ENCODE assay signal across 41 mouse cellular contexts in genomic region chr11:99471946-99472345, GRCm38 (mm10). TPM values are rescaled to one million over a fixed set of nuclear protein-coding genes. Genes with fewer than 3 reads are reported as not detected.
A peak's percentile ranks its signal among the peaks of the same experiment; 100 is the strongest.
DNase-seq lines count a peak whose midpoint lies in the region; ATAC-seq and TF ChIP-seq lines count a peak whose summit lies in the region.
"Had no signal": no experiment of that assay in that cellular context is flagged by ENCODE, and none has a peak within 500 bp of the region (broad histone marks: within the 10 kb centered on the region; RNA-seq: fewer than 3 reads in every experiment).

No protein-coding gene starts in this region.

- peak; percentile 75 for DNase-seq in 3T3-L1 (ENCODE audit: low read depth, low spot score)
- DNase-seq in lung, embryonic 14.5 days, result peak; percentile 45
- peak; percentile 52 for DNase-seq in lung, postnatal 25 days (ENCODE audit: low spot score)
- no peak for DNase-seq in T-cell, adult 2 months (ENCODE audit: low spot score)
- no peak for DNase-seq in gastrocnemius, postnatal 4 days (ENCODE audit: low spot score in 2 of 2)
- no peak for DNase-seq in forebrain, embryonic 11.5 days (ENCODE audit: low spot score)
- no peak for DNase-seq in thymus, postnatal 14 days
- DNase-seq: adrenal gland, postnatal 14 days; B cell, adult 2 months; cerebellum, adult 11 months; cerebellum, adult 9-11 months; embryo, embryonic 11 days; gastrocnemius, adult 2 months; kidney, adult 18-20 months; kidney, postnatal 25 days; retina, postnatal 1 day; right cerebral cortex, postnatal 14 days; thymus, adult 2 months; thymus, postnatal 4 days had no signal

- ATAC-seq in lung, embryonic 14.5 days (ENCODE audit: insufficient read depth), result no peak
- ATAC-seq in forebrain, embryonic 11.5 days (replicated peaks; ENCODE audit: low FRiP score), result no peak
- ATAC-seq: forebrain, embryonic 16.5 days had no signal

- H3K4me1 ChIP-seq in embryonic fibroblast, embryonic 13.5 days (ENCODE audit: control insufficient read depth, insufficient read depth, low read length), result peaks cover 10% of the 10 kb centered on the region
- H3K4me1 ChIP-seq in lung, embryonic 14.5 days (ENCODE audit: insufficient read depth), result peaks cover under 1% of the 10 kb centered on the region; the same call in 1 of the 2 replicates
- H3K4me1 ChIP-seq in forebrain, embryonic 11.5 days (replicated peaks; ENCODE audit: control insufficient read depth, insufficient read depth, low read length), result 0 out of 2 replicates have a peak, but pooled peaks cover 1% of the 10 kb centered on the region
- H3K4me1 ChIP-seq: embryonic facial prominence, embryonic 12.5 days; forebrain, embryonic 10.5 days; hindbrain, embryonic 13.5 days; kidney, embryonic 15.5 days; limb, embryonic 13.5 days; midbrain, embryonic 12.5 days had no signal

- no peaks in the 10 kb centered on the region for H3K9me3 ChIP-seq in lung, embryonic 14.5 days (ENCODE audit: low read depth, low read length)
- H3K9me3 ChIP-seq in forebrain, embryonic 11.5 days (ENCODE audit: control insufficient read depth, low read length), result no peaks in the 10 kb centered on the region
- H3K9me3 ChIP-seq: embryonic facial prominence, embryonic 12.5 days; forebrain, embryonic 10.5 days; hindbrain, embryonic 13.5 days; kidney, embryonic 15.5 days; limb, embryonic 13.5 days; midbrain, embryonic 12.5 days had no signal

- H3K4me3 ChIP-seq in embryonic fibroblast, embryonic 13.5 days (ENCODE audit: insufficient read depth, low read length), result no peak overlapping the region
- no peak overlapping the region for H3K4me3 ChIP-seq in lung, embryonic 14.5 days (ENCODE audit: low read depth, low read length)
- H3K4me3 ChIP-seq in forebrain, embryonic 11.5 days (ENCODE audit: low read depth, low read length), result no peak overlapping the region
- H3K4me3 ChIP-seq: embryonic facial prominence, embryonic 12.5 days; forebrain, embryonic 10.5 days; gastrocnemius, adult 2 months; hindbrain, embryonic 13.5 days; kidney, embryonic 15.5 days; limb, embryonic 13.5 days; midbrain, embryonic 12.5 days had no signal

- no peak for TF ChIP-seq CTCF in embryonic fibroblast, embryonic 13.5 days (IDR thresholded peaks at IDR 0.05; ENCODE audit: borderline replicate concordance, insufficient read depth, low read length)
- no peak for TF ChIP-seq CTCF in lung, embryonic 14.5 days (IDR thresholded peaks at IDR 0.05; ENCODE audit: low read depth)

- H3K27me3 ChIP-seq in lung, embryonic 14.5 days (ENCODE audit: insufficient read depth, low read length), result no peaks in the 10 kb centered on the region
- H3K27me3 ChIP-seq in forebrain, embryonic 11.5 days (ENCODE audit: control insufficient read depth, insufficient read depth, low read length), result no peaks in the 10 kb centered on the region
- H3K27me3 ChIP-seq: embryonic facial prominence, embryonic 12.5 days; hindbrain, embryonic 13.5 days; kidney, embryonic 15.5 days; limb, embryonic 13.5 days; midbrain, embryonic 12.5 days had no signal

- TF ChIP-seq POLR2A in embryonic fibroblast, embryonic 13.5 days (IDR thresholded peaks at IDR 0.05; ENCODE audit: low read depth, low read length), result no peak

- H3K9ac ChIP-seq in lung, embryonic 14.5 days, result no peak overlapping the region
- H3K9ac ChIP-seq in forebrain, embryonic 11.5 days (ENCODE audit: low read length), result no peak overlapping the region
- H3K9ac ChIP-seq: embryonic facial prominence, embryonic 12.5 days; hindbrain, embryonic 13.5 days; kidney, embryonic 15.5 days; limb, embryonic 13.5 days; midbrain, embryonic 12.5 days had no signal

- H3K36me3 ChIP-seq in lung, embryonic 14.5 days (ENCODE audit: insufficient read depth), result no peaks in the 10 kb centered on the region
- no peaks in the 10 kb centered on the region for H3K36me3 ChIP-seq in forebrain, embryonic 11.5 days (ENCODE audit: control insufficient read depth, insufficient read depth, low read length)
- H3K36me3 ChIP-seq: embryonic facial prominence, embryonic 12.5 days; forebrain, embryonic 10.5 days; hindbrain, embryonic 13.5 days; kidney, embryonic 15.5 days; limb, embryonic 13.5 days; midbrain, embryonic 12.5 days had no signal

- peak overlapping the region; percentile 96 for H3K27ac ChIP-seq in embryonic fibroblast, embryonic 13.5 days (ENCODE audit: insufficient read depth, low read length)
- peak overlapping the region; percentile 59 for H3K27ac ChIP-seq in lung, embryonic 14.5 days (ENCODE audit: low read depth)
- no peak overlapping the region for H3K27ac ChIP-seq in forebrain, embryonic 11.5 days (ENCODE audit: low read depth, low read length)
- H3K27ac ChIP-seq: embryonic facial prominence, embryonic 12.5 days; forebrain, embryonic 10.5 days; gastrocnemius, adult 2 months; hindbrain, embryonic 13.5 days; kidney, embryonic 15.5 days; limb, embryonic 13.5 days; midbrain, embryonic 12.5 days had no signal

- 74% methylated on average over 6 of the region's 6 CpGs for WGBS in lung, embryonic 14.5 days
- 93% methylated on average over 6 of the region's 6 CpGs for WGBS in forebrain, embryonic 11.5 days

- H3K4me2 ChIP-seq in lung, embryonic 14.5 days, result no peak overlapping the region
- H3K4me2 ChIP-seq in forebrain, embryonic 11.5 days (ENCODE audit: low read depth, low read length, severe bottlenecking), result no peak overlapping the region
- H3K4me2 ChIP-seq: embryonic facial prominence, embryonic 12.5 days; hindbrain, embryonic 13.5 days; kidney, embryonic 15.5 days; limb, embryonic 13.5 days; liver, embryonic 11.5 days; midbrain, embryonic 12.5 days had no signal

RNA-seq across cellular contexts. Expression of gene Krt23, which starts 21.0 kb away (rescaled TPM):
- polyA plus RNA-seq in embryonic fibroblast, embryonic 13.5 days (2011; ENCODE audit: insufficient read length, low read depth, missing spikeins), result not detected in 2 replicates
- polyA plus RNA-seq in lung, embryonic 14.5 days (2014; fragmentation: Nextera tagmentation; extraction: Ambion mirVana), result 4.0 and 4.4 TPM in 2 replicates
- under 1 TPM in 1 of 2 experiments, not detected in 1; 0.16 TPM for total RNA-seq in gastrocnemius, postnatal 4 days (2021)
- polyA plus RNA-seq in forebrain, embryonic 11.5 days (2014; fragmentation: Nextera tagmentation; extraction: Ambion mirVana), result not detected in 2 replicates
- total RNA-seq: CH12.LX; gastrocnemius, adult 2 months; heart, postnatal 25 days; layer of hippocampus, adult 18-20 months; layer of hippocampus, postnatal 14 days; left cerebral cortex, adult 8-10 months; left cerebral cortex, postnatal 36 days; megakaryocyte, adult 5-6 weeks had no signal
- polyA plus RNA-seq: forebrain, embryonic 16.5 days; heart, embryonic 14.5 days; midbrain, embryonic 12.5 days; neural tube, embryonic 14.5 days had no signal

RNA-seq across cellular contexts. Expression of gene Krt20, which starts 34.0 kb away (rescaled TPM):
- polyA plus RNA-seq in embryonic fibroblast, embryonic 13.5 days (2011; ENCODE audit: insufficient read length, low read depth, missing spikeins), result 1.7 and 3.9 TPM in 2 replicates
- 0.28 and 0.42 TPM in 2 replicates for polyA plus RNA-seq in lung, embryonic 14.5 days (2014; fragmentation: Nextera tagmentation; extraction: Ambion mirVana)
- under 1 TPM in 1 of 2 experiments, not detected in 1; 0.32 TPM for total RNA-seq in gastrocnemius, postnatal 4 days (2021)
- polyA plus RNA-seq in forebrain, embryonic 11.5 days (2014; fragmentation: Nextera tagmentation; extraction: Ambion mirVana), result 0.51 and 0.59 TPM in 2 replicates
- total RNA-seq: CH12.LX; gastrocnemius, adult 2 months; heart, postnatal 25 days; layer of hippocampus, adult 18-20 months; layer of hippocampus, postnatal 14 days; left cerebral cortex, adult 8-10 months; left cerebral cortex, postnatal 36 days; megakaryocyte, adult 5-6 weeks; midbrain, postnatal 0 days had no signal
- polyA plus RNA-seq: forebrain, embryonic 16.5 days had no signal

RNA-seq across cellular contexts. Expression of gene Krt39, which starts 49.2 kb away (rescaled TPM):
- not detected in 2 replicates for polyA plus RNA-seq in embryonic fibroblast, embryonic 13.5 days (2011; ENCODE audit: insufficient read length, low read depth, missing spikeins)
- polyA plus RNA-seq in lung, embryonic 14.5 days (2014; fragmentation: Nextera tagmentation; extraction: Ambion mirVana), result not detected in 2 replicates
- not detected for total RNA-seq in gastrocnemius, postnatal 4 days (2021)
- not detected in 2 replicates for polyA plus RNA-seq in forebrain, embryonic 11.5 days (2014; fragmentation: Nextera tagmentation; extraction: Ambion mirVana)
- total RNA-seq: adrenal gland, postnatal 14 days; CH12.LX; ES-E14; gastrocnemius, adult 2 months; heart, postnatal 25 days; layer of hippocampus, adult 18-20 months; layer of hippocampus, postnatal 14 days; left cerebral cortex, adult 8-10 months; left cerebral cortex, postnatal 36 days; megakaryocyte, adult 5-6 weeks; midbrain, postnatal 0 days had no signal
- polyA plus RNA-seq: embryonic facial prominence, embryonic 12.5 days; forebrain, embryonic 10.5 days; forebrain, embryonic 16.5 days; gonadal fat pad, adult 2 months; heart, embryonic 14.5 days; hindbrain, embryonic 13.5 days; limb, embryonic 13.5 days; liver, embryonic 11.5 days; liver, embryonic 16.5 days; midbrain, embryonic 12.5 days; midbrain, postnatal 0 days; neural tube, embryonic 14.5 days had no signal

RNA-seq across cellular contexts. Expression of gene Krt12, which starts 49.9 kb away (rescaled TPM):
- polyA plus RNA-seq in embryonic fibroblast, embryonic 13.5 days (2011; ENCODE audit: insufficient read length, low read depth, missing spikeins), result not detected in 2 replicates
- not detected in 2 replicates for polyA plus RNA-seq in lung, embryonic 14.5 days (2014; fragmentation: Nextera tagmentation; extraction: Ambion mirVana)
- not detected for total RNA-seq in gastrocnemius, postnatal 4 days (2021)
- polyA plus RNA-seq in forebrain, embryonic 11.5 days (2014; fragmentation: Nextera tagmentation; extraction: Ambion mirVana), result 0.09 TPM in 1 of 2 replicates, not detected in the other
- total RNA-seq: adrenal gland, postnatal 14 days; CH12.LX; gastrocnemius, adult 2 months; heart, postnatal 25 days; megakaryocyte, adult 5-6 weeks had no signal
- polyA plus RNA-seq: embryonic facial prominence, embryonic 12.5 days; forebrain, embryonic 10.5 days; gonadal fat pad, adult 2 months; heart, embryonic 14.5 days; hindbrain, embryonic 13.5 days; kidney, embryonic 15.5 days; limb, embryonic 13.5 days; liver, embryonic 11.5 days; midbrain, embryonic 12.5 days; neural tube, embryonic 14.5 days had no signal

Comparison
In these comparisons a context has a peak if more than half of its experiments do, and no peak if none do; other contexts are left out.
1. DNase-seq: peak in 3T3-L1 (single experiment), lung, embryonic 14.5 days (single experiment) and lung, postnatal 25 days (single experiment); none in T-cell, adult 2 months (single experiment), gastrocnemius, postnatal 4 days (0 of 2), forebrain, embryonic 11.5 days (single experiment) and thymus, postnatal 14 days (single experiment).